Mouse (Mus musculus): ENCODE measurements around the gene Foxn1. TPM values are rescaled to one million over a fixed set of nuclear protein-coding genes. Genes with fewer than 3 reads are reported as not detected.

The Foxn1 gene
- total RNA-seq, 1 experiment from 2014 or later: 0.36 TPM

GRCm38 (mm10) chr11:78400936-78401335, 14.6 kb upstream of the Foxn1 start:
- DNase-seq: no peak

GRCm38 (mm10) chr11:78399680-78400079, 13.3 kb upstream of the Foxn1 start:
- peak; percentile 74 for DNase-seq

- DNase-seq: no peak
Observed at GRCm38 (mm10) chr11:78398212-78398611, 11.9 kb upstream of the Foxn1 start.

- DNase-seq: peak; percentile 79
Observed at GRCm38 (mm10) chr11:78397397-78397796, 11.0 kb upstream of the Foxn1 start.

- DNase-seq: no peak
Observed at GRCm38 (mm10) chr11:78396950-78397349, 10.6 kb upstream of the Foxn1 start.

- DNase-seq: no peak
Observed at GRCm38 (mm10) chr11:78392728-78393127, 6.4 kb upstream of the Foxn1 start.

- DNase-seq: no peak
Observed at GRCm38 (mm10) chr11:78385776-78386175, 582 bp downstream of the Foxn1 start.

GRCm38 (mm10) chr11:78382701-78383100, 3.7 kb downstream of the Foxn1 start:
- DNase-seq: no peak

- DNase-seq: no peak
Observed at GRCm38 (mm10) chr11:78382286-78382685, 4.1 kb downstream of the Foxn1 start.

- no peak for DNase-seq
Observed at GRCm38 (mm10) chr11:78380996-78381395, 5.4 kb downstream of the Foxn1 start.

GRCm38 (mm10) chr11:78380351-78380750, 6.0 kb downstream of the Foxn1 start:
- no peak for DNase-seq

GRCm38 (mm10) chr11:78377549-78378159, 8.7 kb downstream of the Foxn1 start:
- DNase-seq: no peak

- no peak for DNase-seq
Observed at GRCm38 (mm10) chr11:78374147-78374546, 12.2 kb downstream of the Foxn1 start.

- peak; percentile 82 for DNase-seq
Observed at GRCm38 (mm10) chr11:78372610-78373009, 13.7 kb downstream of the Foxn1 start.

GRCm38 (mm10) chr11:78372166-78372565, 14.2 kb downstream of the Foxn1 start:
- DNase-seq: peak; percentile 37

- DNase-seq: no peak
Observed at GRCm38 (mm10) chr11:78371711-78372110, 14.6 kb downstream of the Foxn1 start.

- DNase-seq: peak; percentile 65
Observed at GRCm38 (mm10) chr11:78370389-78370788, 16.0 kb downstream of the Foxn1 start.

GRCm38 (mm10) chr11:78367456-78368225, 18.7 kb downstream of the Foxn1 start:
- DNase-seq: peak; percentile 46

GRCm38 (mm10) chr11:78364103-78364502, 22.3 kb downstream of the Foxn1 start:
- DNase-seq: peak; percentile 42

GRCm38 (mm10) chr11:78363309-78364007, 22.9 kb downstream of the Foxn1 start:
- no peak for DNase-seq

- no peak for DNase-seq
Observed at GRCm38 (mm10) chr11:78360789-78361131, 25.6 kb downstream of the Foxn1 start.

GRCm38 (mm10) chr11:78360125-78360788, 26.1 kb downstream of the Foxn1 start:
- peak; percentile 79 for DNase-seq

Data from adrenal gland, postnatal 25 days (tissue).